Mouse (Mus musculus): ENCODE results near the gene Tob2. TPM values are rescaled to one million over a fixed set of nuclear protein-coding genes. Genes with fewer than 3 reads are reported as not detected.

The Tob2 gene
- polyA plus RNA-seq, 1 experiment from 2014 or later = 29.1 TPM

- Histone ChIP-seq H3K4me2 (peak overlapping the region; percentile 86), H3K4me1 (peaks cover 25% of the 10 kb centered on the region), H3K27me3 (no peaks in the 10 kb centered on the region), H3K4me3 (peak overlapping the region; percentile 76), H3K9me3 (no peaks in the 10 kb centered on the region), H3K9ac (peak overlapping the region; percentile 87), H3K36me3 (peaks cover 12% of the 10 kb centered on the region), H3K27ac (peak overlapping the region; percentile 98)
- no peak for ATAC-seq (ENCODE audit: borderline replicate concordance, extremely low read depth, low FRiP score, low TSS enrichment)
- WGBS = 0% methylated on average over 33 of the region's 33 CpGs
Observed at GRCm38 (mm10) chr15:81857724-81858116, 876 bp downstream of the Tob2 start.

- peaks cover 25% of the 10 kb centered on the region for H3K4me1 ChIP-seq
- H3K27me3 ChIP-seq = no peaks in the 10 kb centered on the region
- H3K4me2 ChIP-seq = peak overlapping the region; percentile 86
- peak overlapping the region; percentile 87 for H3K9ac ChIP-seq
- H3K9me3 ChIP-seq = no peaks in the 10 kb centered on the region
- WGBS = under 1% methylated on average over 14 of the region's 14 CpGs
- H3K27ac ChIP-seq = peak overlapping the region; percentile 98
- H3K4me3 ChIP-seq = peak overlapping the region; percentile 76
- ATAC-seq (ENCODE audit: borderline replicate concordance, extremely low read depth, low FRiP score, low TSS enrichment) = no peak
- peaks cover 14% of the 10 kb centered on the region for H3K36me3 ChIP-seq
Observed at GRCm38 (mm10) chr15:81856938-81857723, 1.5 kb downstream of the Tob2 start.

- Histone ChIP-seq H3K4me2 (peak overlapping the region; percentile 86), H3K4me1 (peaks cover 25% of the 10 kb centered on the region), H3K9me3 (no peaks in the 10 kb centered on the region), H3K4me3 (peak overlapping the region; percentile 76), H3K27me3 (no peaks in the 10 kb centered on the region), H3K27ac (peak overlapping the region; percentile 98), H3K36me3 (peaks cover 23% of the 10 kb centered on the region), H3K9ac (peak overlapping the region; percentile 87)
- peak; percentile 84 for ATAC-seq (ENCODE audit: borderline replicate concordance, extremely low read depth, low FRiP score, low TSS enrichment)
- under 1% methylated on average over 28 of the region's 28 CpGs for WGBS
Observed at GRCm38 (mm10) chr15:81856030-81856790, 2.4 kb downstream of the Tob2 start.

GRCm38 (mm10) chr15:81853081-81853480 lies 5.5 kb downstream of the Tob2 start:
- peaks cover 48% of the 10 kb centered on the region for H3K36me3 ChIP-seq

GRCm38 (mm10) chr15:81852411-81853000 lies 6.1 kb downstream of the Tob2 start:
- Histone ChIP-seq H3K9ac (no peak overlapping the region), H3K36me3 (peaks cover 52% of the 10 kb centered on the region), H3K27ac (no peak overlapping the region), H3K9me3 (no peaks in the 10 kb centered on the region), H3K4me1 (peaks cover 14% of the 10 kb centered on the region; the same call in 1 of the 2 replicates), H3K4me2 (no peak overlapping the region), H3K4me3 (no peak overlapping the region), H3K27me3 (no peaks in the 10 kb centered on the region)
- ATAC-seq (ENCODE audit: borderline replicate concordance, extremely low read depth, low FRiP score, low TSS enrichment) = no peak
- WGBS = 77% methylated on average over 9 of the region's 9 CpGs

More at GRCm38 (mm10) chr15:81853081-81853480, 5.5 kb downstream of the Tob2 start:
- H3K9ac ChIP-seq = no peak overlapping the region
- H3K9me3 ChIP-seq = no peaks in the 10 kb centered on the region
- H3K4me2 ChIP-seq = no peak overlapping the region
- H3K4me3 ChIP-seq = no peak overlapping the region
- no peak for ATAC-seq (ENCODE audit: borderline replicate concordance, extremely low read depth, low FRiP score, low TSS enrichment)
- no peak overlapping the region for H3K27ac ChIP-seq
- WGBS = 82% methylated on average over 7 of the region's 7 CpGs
- H3K4me1 ChIP-seq = peaks cover 14% of the 10 kb centered on the region; the same call in 1 of the 2 replicates
- no peaks in the 10 kb centered on the region for H3K27me3 ChIP-seq

GRCm38 (mm10) chr15:81851375-81851774 lies 7.2 kb downstream of the Tob2 start:
- Histone ChIP-seq H3K27ac (no peak overlapping the region), H3K27me3 (no peaks in the 10 kb centered on the region), H3K4me3 (no peak overlapping the region), H3K9me3 (no peaks in the 10 kb centered on the region), H3K4me1 (peaks cover 10% of the 10 kb centered on the region; the same call in 1 of the 2 replicates), H3K36me3 (peaks cover 56% of the 10 kb centered on the region), H3K4me2 (no peak overlapping the region), H3K9ac (no peak overlapping the region)
- 90% methylated on average over 15 of the region's 15 CpGs for whole genome bisulfite sequencing
- no peak for ATAC-seq (ENCODE audit: borderline replicate concordance, extremely low read depth, low FRiP score, low TSS enrichment)

- no peak for ATAC-seq (ENCODE audit: borderline replicate concordance, extremely low read depth, low FRiP score, low TSS enrichment)
- 74% methylated on average over 14 of the region's 14 CpGs for WGBS
- H3K9ac ChIP-seq = no peak overlapping the region
- no peaks in the 10 kb centered on the region for H3K27me3 ChIP-seq
- no peak overlapping the region for H3K4me2 ChIP-seq
- no peak overlapping the region for H3K27ac ChIP-seq
- no peak overlapping the region for H3K4me3 ChIP-seq
- no peaks in the 10 kb centered on the region for H3K9me3 ChIP-seq
- peaks cover 7% of the 10 kb centered on the region; the same call in 1 of the 2 replicates for H3K4me1 ChIP-seq
- peaks cover 56% of the 10 kb centered on the region for H3K36me3 ChIP-seq
Observed at GRCm38 (mm10) chr15:81850718-81851117, 7.9 kb downstream of the Tob2 start.

- H3K9ac ChIP-seq = no peak overlapping the region
- H3K9me3 ChIP-seq = no peaks in the 10 kb centered on the region
- H3K36me3 ChIP-seq = peaks cover 51% of the 10 kb centered on the region
- no peak for ATAC-seq (ENCODE audit: borderline replicate concordance, extremely low read depth, low FRiP score, low TSS enrichment)
- H3K4me1 ChIP-seq = no peaks in the 10 kb centered on the region
- WGBS = 79% methylated on average over 9 of the region's 9 CpGs
- H3K27me3 ChIP-seq = no peaks in the 10 kb centered on the region
- H3K27ac ChIP-seq = no peak overlapping the region
- no peak overlapping the region for H3K4me3 ChIP-seq
- no peak overlapping the region for H3K4me2 ChIP-seq
Observed at GRCm38 (mm10) chr15:81849104-81849503, 9.5 kb downstream of the Tob2 start.

GRCm38 (mm10) chr15:81848301-81848700 lies 10.3 kb downstream of the Tob2 start:
- Histone ChIP-seq H3K27ac (no peak overlapping the region), H3K9ac (no peak overlapping the region), H3K27me3 (no peaks in the 10 kb centered on the region), H3K36me3 (peaks cover 44% of the 10 kb centered on the region), H3K4me2 (no peak overlapping the region), H3K9me3 (no peaks in the 10 kb centered on the region), H3K4me3 (no peak overlapping the region), H3K4me1 (no peaks in the 10 kb centered on the region)
- WGBS = 27% methylated on average over 7 of the region's 7 CpGs
- no peak for ATAC-seq (ENCODE audit: borderline replicate concordance, extremely low read depth, low FRiP score, low TSS enrichment)

GRCm38 (mm10) chr15:81847861-81848260 lies 10.7 kb downstream of the Tob2 start:
- H3K4me3 ChIP-seq = no peak overlapping the region
- no peak overlapping the region for H3K4me2 ChIP-seq
- no peaks in the 10 kb centered on the region for H3K9me3 ChIP-seq
- no peaks in the 10 kb centered on the region for H3K4me1 ChIP-seq
- no peak overlapping the region for H3K9ac ChIP-seq
- no peaks in the 10 kb centered on the region for H3K27me3 ChIP-seq
- WGBS = 80% methylated on average over 5 of the region's 5 CpGs
- no peak overlapping the region for H3K27ac ChIP-seq
- ATAC-seq (ENCODE audit: borderline replicate concordance, extremely low read depth, low FRiP score, low TSS enrichment) = no peak
- peaks cover 44% of the 10 kb centered on the region for H3K36me3 ChIP-seq

GRCm38 (mm10) chr15:81847161-81847560 lies 11.4 kb downstream of the Tob2 start:
- Histone ChIP-seq H3K4me2 (no peak overlapping the region), H3K36me3 (peaks cover 42% of the 10 kb centered on the region), H3K4me1 (no peaks in the 10 kb centered on the region), H3K4me3 (no peak overlapping the region), H3K27me3 (no peaks in the 10 kb centered on the region), H3K9me3 (no peaks in the 10 kb centered on the region), H3K9ac (no peak overlapping the region), H3K27ac (no peak overlapping the region)
- 77% methylated on average over 4 of the region's 4 CpGs for WGBS
- no peak for ATAC-seq (ENCODE audit: borderline replicate concordance, extremely low read depth, low FRiP score, low TSS enrichment)

- H3K9me3 ChIP-seq = no peaks in the 10 kb centered on the region
- no peak overlapping the region for H3K4me2 ChIP-seq
- no peak for ATAC-seq (ENCODE audit: borderline replicate concordance, extremely low read depth, low FRiP score, low TSS enrichment)
Observed at GRCm38 (mm10) chr15:81846755-81847154, 11.8 kb downstream of the Tob2 start.

More at GRCm38 (mm10) chr15:81846755-81847154, 11.8 kb downstream of the Tob2 start:
- H3K27ac ChIP-seq = no peak overlapping the region
- no peaks in the 10 kb centered on the region for H3K4me1 ChIP-seq
- no peak overlapping the region for H3K9ac ChIP-seq
- whole genome bisulfite sequencing = 81% methylated on average over 9 of the region's 9 CpGs
- H3K36me3 ChIP-seq = peaks cover 38% of the 10 kb centered on the region
- H3K27me3 ChIP-seq = no peaks in the 10 kb centered on the region
- no peak overlapping the region for H3K4me3 ChIP-seq

All from lung, embryonic 15.5 days (tissue).